27 mouse cellular contexts compared by ENCODE assay signal in genomic region chr15:83568544-83568943, GRCm38 (mm10). TPM values are rescaled to one million over a fixed set of nuclear protein-coding genes. Genes with fewer than 3 reads are reported as not detected.
DNase-seq lines count a peak whose midpoint lies in the region; ATAC-seq and TF ChIP-seq lines count a peak whose summit lies in the region.
"Had no signal": no experiment of that assay in that cellular context is flagged by ENCODE, and none has a peak within 500 bp of the region (broad histone marks: within the 10 kb centered on the region; RNA-seq: fewer than 3 reads in every experiment).

No protein-coding gene starts in this region.

- no peaks in the 10 kb centered on the region; the same call in 1 of the 2 replicates for H3K36me3 ChIP-seq in liver, adult 2 months (ENCODE audit: control insufficient read depth, insufficient read depth, low read length)
- H3K36me3 ChIP-seq in megakaryocyte, embryonic 14.5 days (replicated peaks; ENCODE audit: low read length), result peaks cover 71% of the 10 kb centered on the region
- H3K36me3 ChIP-seq: embryonic facial prominence, embryonic 13.5 days; forebrain, embryonic 12.5 days; forebrain, embryonic 15.5 days; hindbrain, embryonic 13.5 days had no signal

- WGBS in liver, adult 2 months, result 58% methylated on average over 5 of the region's 5 CpGs

- no peak for TF ChIP-seq POLR2A in liver, adult 2 months (IDR thresholded peaks at IDR 0.05; ENCODE audit: extremely low read depth, insufficient read depth, low read length)

- no peak overlapping the region for H3K27ac ChIP-seq in liver, adult 2 months (replicated peaks; ENCODE audit: insufficient read depth, low read depth, low read length)
- H3K27ac ChIP-seq: embryonic facial prominence, embryonic 10.5 days; embryonic facial prominence, embryonic 13.5 days; forebrain, embryonic 12.5 days; forebrain, embryonic 15.5 days; heart, embryonic 15.5 days; hindbrain, embryonic 10.5 days; hindbrain, embryonic 13.5 days had no signal

- H3K27me3 ChIP-seq in liver, adult 2 months (ENCODE audit: control insufficient read depth, insufficient read depth, low read length), result no peaks in the 10 kb centered on the region
- no peaks in the 10 kb centered on the region for H3K27me3 ChIP-seq in megakaryocyte, embryonic 14.5 days (replicated peaks)
- H3K27me3 ChIP-seq: heart, embryonic 12.5 days; heart, embryonic 15.5 days had no signal

- H3K4me3 ChIP-seq in liver, adult 2 months (ENCODE audit: insufficient read depth, low read depth, low read length), result no peak overlapping the region
- H3K4me3 ChIP-seq in megakaryocyte, embryonic 14.5 days (replicated peaks), result peak overlapping the region; percentile 18
- H3K4me3 ChIP-seq: embryonic facial prominence, embryonic 10.5 days; embryonic facial prominence, embryonic 13.5 days; erythroblast, embryonic 14.5 days; forebrain, embryonic 12.5 days; forebrain, embryonic 15.5 days; heart, embryonic 12.5 days; heart, embryonic 15.5 days; hindbrain, embryonic 10.5 days; hindbrain, embryonic 13.5 days had no signal

- no peak for TF ChIP-seq CTCF in liver, adult 2 months (IDR thresholded peaks at IDR 0.05; ENCODE audit: low read depth, low read length)

- no peak for ATAC-seq in megakaryocyte, adult 5-6 weeks (ENCODE audit: poor library complexity, severe bottlenecking)
- ATAC-seq: activated CD4-positive, CD25-positive, alpha-beta regulatory T cell, adult 4 months; forebrain, embryonic 15.5 days; hindbrain, embryonic 16.5 days had no signal

- peaks cover 17% of the 10 kb centered on the region for H3K4me1 ChIP-seq in liver, adult 2 months (ENCODE audit: control insufficient read depth, insufficient read depth, low read length)
- H3K4me1 ChIP-seq in megakaryocyte, embryonic 14.5 days, result peaks cover 86% of the 10 kb centered on the region

- peaks cover 16% of the 10 kb centered on the region; the same call in 1 of the 2 replicates for H3K79me2 ChIP-seq in liver, adult 2 months (ENCODE audit: control insufficient read depth, insufficient read depth, low read length)

- DNase-seq in adrenal gland, adult (ENCODE audit: inconsistent age in 2 of 2, low spot score in 1 of 2), result peak; percentile 65 to 85
- no peak for DNase-seq in adrenal gland, postnatal 4 days (ENCODE audit: low spot score in 2 of 2)
- peak; percentile 44 for DNase-seq in liver, adult 2 months (ENCODE audit: extremely low read depth, low read depth, low spot score)
- DNase-seq in liver, result no peak
- DNase-seq in left cerebral cortex, adult 18-20 months (ENCODE audit: low spot score in 2 of 2), result no peak
- DNase-seq: cerebellum, adult 11-12 months; cerebellum, adult 8-10 months; cerebellum, postnatal 10 days; cerebellum, postnatal 36 days; embryo, embryonic 11 days; gastrocnemius, postnatal 25 days; heart, adult 18-20 months; heart, postnatal 10 days; heart, postnatal 36 days had no signal

- no peak overlapping the region for H3K9ac ChIP-seq in liver, adult 2 months (ENCODE audit: low read depth, low read length)
- H3K9ac ChIP-seq: embryonic facial prominence, embryonic 13.5 days; forebrain, embryonic 12.5 days; forebrain, embryonic 15.5 days; heart, embryonic 12.5 days; heart, embryonic 15.5 days; hindbrain, embryonic 13.5 days had no signal

- H3K9me3 ChIP-seq in megakaryocyte, embryonic 14.5 days, result no peaks in the 10 kb centered on the region
- H3K9me3 ChIP-seq: embryonic facial prominence, embryonic 10.5 days; embryonic facial prominence, embryonic 13.5 days; forebrain, embryonic 12.5 days; forebrain, embryonic 15.5 days; heart, embryonic 12.5 days; heart, embryonic 15.5 days; hindbrain, embryonic 10.5 days; hindbrain, embryonic 13.5 days had no signal

RNA-seq across cellular contexts. Expression of gene Mcat, which starts 5.0 kb away (rescaled TPM):
- total RNA-seq in adrenal gland, postnatal 4 days (2021), result 10 to 100 TPM; 38.1 to 43.3 TPM
- total RNA-seq in liver, adult 2 months (2014; rRNA removed), result 25.9 and 27.9 TPM in 2 replicates
- polyA plus RNA-seq in liver, adult 2 months (2012; rRNA removed), result 29.3 and 30.7 TPM in 2 replicates
- 15.3 and 15.9 TPM in 2 replicates for polyA plus RNA-seq in megakaryocyte, embryonic 14.5 days (2012; ENCODE audit: insufficient read depth, low replicate concordance)
- total RNA-seq in megakaryocyte, adult 5-6 weeks (2015), result 4.3 and 5.2 TPM in 2 replicates
- total RNA-seq in megakaryocyte, adult 5-6 weeks (2017), result 7.0 and 8.0 TPM in 2 replicates
- 10 to 100 TPM; 17.9 to 26.0 TPM for total RNA-seq in left cerebral cortex, adult 18-20 months (2021)

RNA-seq across cellular contexts. Expression of gene Tspo, which starts 5.2 kb away (rescaled TPM):
- 100 to 1,000 TPM; 168 to 169 TPM for total RNA-seq in adrenal gland, postnatal 4 days (2021)
- total RNA-seq in liver, adult 2 months (2014; rRNA removed), result 99.9 and 123 TPM in 2 replicates
- polyA plus RNA-seq in liver, adult 2 months (2012; rRNA removed), result 206 and 283 TPM in 2 replicates
- 531 TPM in 2 replicates for polyA plus RNA-seq in megakaryocyte, embryonic 14.5 days (2012; ENCODE audit: insufficient read depth, low replicate concordance)
- 184 and 209 TPM in 2 replicates for total RNA-seq in megakaryocyte, adult 5-6 weeks (2015)
- total RNA-seq in megakaryocyte, adult 5-6 weeks (2017), result 112 and 119 TPM in 2 replicates
- 10 to 100 TPM in 1 of 2 experiments, 1 to 10 TPM in 1; 7.9 to 10.6 TPM for total RNA-seq in left cerebral cortex, adult 18-20 months (2021)

RNA-seq across cellular contexts. Expression of gene Ttll12, which starts 26.4 kb away (rescaled TPM):
- 10 to 100 TPM; 26.1 to 26.8 TPM for total RNA-seq in adrenal gland, postnatal 4 days (2021)
- total RNA-seq in liver, adult 2 months (2014; rRNA removed), result 4.9 and 6.5 TPM in 2 replicates
- polyA plus RNA-seq in liver, adult 2 months (2012; rRNA removed), result 11.2 and 11.8 TPM in 2 replicates
- polyA plus RNA-seq in megakaryocyte, embryonic 14.5 days (2012; ENCODE audit: insufficient read depth, low replicate concordance), result 36.8 and 55.0 TPM in 2 replicates
- 5.9 and 6.1 TPM in 2 replicates for total RNA-seq in megakaryocyte, adult 5-6 weeks (2015)
- 3.0 and 6.5 TPM in 2 replicates for total RNA-seq in megakaryocyte, adult 5-6 weeks (2017)
- total RNA-seq in left cerebral cortex, adult 18-20 months (2021), result 10 to 100 TPM; 11.2 to 12.4 TPM

RNA-seq across cellular contexts. Expression of gene Bik, which starts 41.9 kb away (rescaled TPM):
- 1 to 10 TPM; 8.2 to 9.1 TPM for total RNA-seq in adrenal gland, postnatal 4 days (2021)
- total RNA-seq in liver, adult 2 months (2014; rRNA removed), result 7.0 and 9.3 TPM in 2 replicates
- 6.3 and 7.8 TPM in 2 replicates for polyA plus RNA-seq in liver, adult 2 months (2012; rRNA removed)
- 3.1 and 3.5 TPM in 2 replicates for polyA plus RNA-seq in megakaryocyte, embryonic 14.5 days (2012; ENCODE audit: insufficient read depth, low replicate concordance)
- 0.41 TPM in 1 of 2 replicates, not detected in the other for total RNA-seq in megakaryocyte, adult 5-6 weeks (2015)
- total RNA-seq in megakaryocyte, adult 5-6 weeks (2017), result 0.40 TPM in 1 of 2 replicates, not detected in the other
- total RNA-seq in left cerebral cortex, adult 18-20 months (2021), result not detected
- polyA plus RNA-seq: erythroblast, embryonic 14.5 days had no signal

RNA-seq across cellular contexts. Expression of gene Ttll1, which starts 57.9 kb away (rescaled TPM):
- 10 to 100 TPM in 1 of 2 experiments, 1 to 10 TPM in 1; 9.8 to 11.3 TPM for total RNA-seq in adrenal gland, postnatal 4 days (2021)
- total RNA-seq in liver, adult 2 months (2014; rRNA removed), result 1.0 and 1.3 TPM in 2 replicates
- polyA plus RNA-seq in liver, adult 2 months (2012; rRNA removed), result 2.1 and 2.2 TPM in 2 replicates
- 8.3 TPM in 1 of 2 replicates, not detected in the other for polyA plus RNA-seq in megakaryocyte, embryonic 14.5 days (2012; ENCODE audit: insufficient read depth, low replicate concordance)
- 3.6 and 3.8 TPM in 2 replicates for total RNA-seq in megakaryocyte, adult 5-6 weeks (2015)
- total RNA-seq in megakaryocyte, adult 5-6 weeks (2017), result 3.2 and 4.4 TPM in 2 replicates
- total RNA-seq in left cerebral cortex, adult 18-20 months (2021), result 10 to 100 TPM; 53.3 to 53.9 TPM

Comparison
In these comparisons a context has a peak if more than half of its experiments do, and no peak if none do; other contexts are left out.
1. DNase-seq: peak in adrenal gland, adult (2 of 2) and liver, adult 2 months (single experiment); none in adrenal gland, postnatal 4 days (0 of 2), liver (single experiment) and left cerebral cortex, adult 18-20 months (0 of 2).